Mouse (Mus musculus) ES-Bruce4 (cell line): ENCODE measurements at regions not wholly inside any gene's neighbourhood (a gene's known extent, or its start where the extent isn't known, plus 50 kb on each side); places are given as distances from the start of the nearest gene placed in this dataset.

ENCODE experiments used
- H3K27ac ChIP-seq: 2 replicates; pipeline ENCODE4 v1.5.1; 2012; ENCODE audit warnings: low read length, inconsistent platforms; ENCODE audit not compliant: insufficient read depth
- H3K27me3 ChIP-seq: 2 replicates; pipeline ENCODE4 v1.6.1; 2012; ENCODE audit warnings: mild to moderate bottlenecking, low read length, inconsistent platforms; ENCODE audit not compliant: control insufficient read depth, poor library complexity, insufficient read depth, severe bottlenecking
- H3K36me3 ChIP-seq: 2 replicates; pipeline ENCODE4 v1.6.1; 2012; ENCODE audit warnings: inconsistent platforms, mild to moderate bottlenecking, low read length, moderate library complexity; ENCODE audit not compliant: control insufficient read depth, poor library complexity, insufficient read depth, severe bottlenecking
- H3K4me1 ChIP-seq: one replicate; pipeline ENCODE4 v1.8.1; 2011; ENCODE audit warnings: low read length; ENCODE audit not compliant: control insufficient read depth, insufficient read depth
- H3K4me3 ChIP-seq: 2 replicates; pipeline ENCODE4 v1.5.1; 2011; ENCODE audit warnings: low read depth, mild to moderate bottlenecking, low read length
- H3K9ac ChIP-seq: 2 replicates; pipeline ENCODE4 v1.6.1; 2012; ENCODE audit warnings: low read depth, mild to moderate bottlenecking, inconsistent platforms; ENCODE audit not compliant: poor library complexity, severe bottlenecking
- H3K9me3 ChIP-seq: replicated peaks from 2 replicates; pipeline ENCODE4 v1.6.1; 2012; ENCODE audit warnings: mild to moderate bottlenecking, low read length, inconsistent platforms; ENCODE audit not compliant: control insufficient read depth, poor library complexity, insufficient read depth, severe bottlenecking
- CTCF ChIP-seq: IDR thresholded peaks from one replicate; pipeline ENCODE4 v1.8.1; 2011; ENCODE audit warnings: low read depth, low read length
- EP300 ChIP-seq: IDR thresholded peaks from 2 replicates; pipeline ENCODE4 v1.6.1; 2011; ENCODE audit warnings: low read depth, low read length; ENCODE audit not compliant: insufficient read depth
- POLR2A ChIP-seq: IDR thresholded peaks from one replicate; pipeline ENCODE4 v1.8.1; 2011; ENCODE audit warnings: low read length; ENCODE audit not compliant: insufficient read depth

GRCm38 (mm10) chr2:109510070-109510979, 164.2 kb upstream of the Bdnf start:
- no peaks in the 10 kb centered on the region for H3K9me3 ChIP-seq
- TF ChIP-seq CTCF (no peak), POLR2A (no peak), EP300 (no peak)
- no peak overlapping the region for H3K4me3 ChIP-seq
- no peaks in the 10 kb centered on the region for H3K36me3 ChIP-seq
- H3K9ac ChIP-seq = no peak overlapping the region
- no peaks in the 10 kb centered on the region for H3K4me1 ChIP-seq
- H3K27me3 ChIP-seq = no peaks in the 10 kb centered on the region
- no peak overlapping the region for H3K27ac ChIP-seq

GRCm38 (mm10) chr2:109511142-109511541, 163.4 kb upstream of the Bdnf start:
- H3K27me3 ChIP-seq = no peaks in the 10 kb centered on the region
- H3K4me3 ChIP-seq = no peak overlapping the region
- H3K27ac ChIP-seq = no peak overlapping the region
- TF ChIP-seq EP300 (no peak), CTCF (no peak), POLR2A (no peak)
- no peaks in the 10 kb centered on the region for H3K36me3 ChIP-seq
- no peak overlapping the region for H3K9ac ChIP-seq
- no peaks in the 10 kb centered on the region for H3K9me3 ChIP-seq
- H3K4me1 ChIP-seq = no peaks in the 10 kb centered on the region

GRCm38 (mm10) chr2:109519261-109519660, 155.2 kb upstream of the Bdnf start:
- H3K9me3 ChIP-seq = no peaks in the 10 kb centered on the region
- no peak overlapping the region for H3K4me3 ChIP-seq
- no peaks in the 10 kb centered on the region for H3K4me1 ChIP-seq
- H3K27me3 ChIP-seq = no peaks in the 10 kb centered on the region
- H3K9ac ChIP-seq = no peak overlapping the region
- TF ChIP-seq EP300 = no peak
- TF ChIP-seq POLR2A = no peak
- TF ChIP-seq CTCF = no peak
- H3K27ac ChIP-seq = no peak overlapping the region
- H3K36me3 ChIP-seq = no peaks in the 10 kb centered on the region

- TF ChIP-seq EP300 (no peak), CTCF (no peak), POLR2A (no peak)
- H3K27ac ChIP-seq = no peak overlapping the region
- no peak overlapping the region for H3K4me3 ChIP-seq
- H3K9me3 ChIP-seq = no peaks in the 10 kb centered on the region
- no peak overlapping the region for H3K9ac ChIP-seq
- no peaks in the 10 kb centered on the region for H3K27me3 ChIP-seq
- H3K4me1 ChIP-seq = no peaks in the 10 kb centered on the region
- H3K36me3 ChIP-seq = no peaks in the 10 kb centered on the region
Observed at GRCm38 (mm10) chr2:109520471-109520870, 154.0 kb upstream of the Bdnf start.

- H3K9ac ChIP-seq = no peak overlapping the region
- no peaks in the 10 kb centered on the region for H3K9me3 ChIP-seq
- no peak for TF ChIP-seq POLR2A
- no peak for TF ChIP-seq EP300
- no peak for TF ChIP-seq CTCF
- no peaks in the 10 kb centered on the region for H3K27me3 ChIP-seq
- H3K36me3 ChIP-seq = no peaks in the 10 kb centered on the region
- H3K27ac ChIP-seq = no peak overlapping the region
- no peak overlapping the region for H3K4me3 ChIP-seq
- no peaks in the 10 kb centered on the region for H3K4me1 ChIP-seq
Observed at GRCm38 (mm10) chr2:109539519-109539918, 135.0 kb upstream of the Bdnf start.

- TF ChIP-seq CTCF (no peak), EP300 (no peak), POLR2A (no peak)
- H3K4me3 ChIP-seq = no peak overlapping the region
Observed at GRCm38 (mm10) chr2:109546486-109547115, 127.9 kb upstream of the Bdnf start.

More at GRCm38 (mm10) chr2:109546486-109547115, 127.9 kb upstream of the Bdnf start:
- Histone ChIP-seq H3K9me3 (no peaks in the 10 kb centered on the region), H3K27ac (no peak overlapping the region), H3K9ac (no peak overlapping the region), H3K36me3 (no peaks in the 10 kb centered on the region), H3K4me1 (no peaks in the 10 kb centered on the region), H3K27me3 (no peaks in the 10 kb centered on the region)
